Mouse (Mus musculus) adrenal gland, postnatal 36 days (tissue): Measurements from ENCODE around the gene Dennd2a. TPM values are rescaled to one million over a fixed set of nuclear protein-coding genes. Genes with fewer than 3 reads are reported as not detected.
"Not testable (repeated sequence)": the region's sequence is repeated elsewhere in the genome, so short reads cannot be mapped to it uniquely, and the experiment has no call there.

ENCODE experiments used
- DNase-seq, 2 experiments: peaks; one replicate each; pipeline ENCODE4 v3.0.0; 2021; ENCODE audit warnings: mixed read lengths in 1 of 2
- total RNA-seq, 2 experiments: library from RNA; stranded (reverse); gene quantifications; 2 replicates each; pipeline ENCODE4 v1.2.3; 2021

Gene Dennd2a
- total RNA-seq, 2 experiments from 2014 or later = 10.0 to 13.6 TPM

GRCm38 (mm10) chr6:39419851-39420721 lies 137.6 kb downstream of the Dennd2a start, which contains the start of gene Mkrn1:
Gene Mkrn1, minus strand, starts transcription at chr6:39420462.
- peak; percentile 75 to 78 for DNase-seq

GRCm38 (mm10) chr6:39419386-39419850 lies 138.2 kb downstream of the Dennd2a start:
- DNase-seq = no peak

- DNase-seq = not testable (repeated sequence)
Observed at GRCm38 (mm10) chr6:39416654-39417053, 141.0 kb downstream of the Dennd2a start.

DNA sequence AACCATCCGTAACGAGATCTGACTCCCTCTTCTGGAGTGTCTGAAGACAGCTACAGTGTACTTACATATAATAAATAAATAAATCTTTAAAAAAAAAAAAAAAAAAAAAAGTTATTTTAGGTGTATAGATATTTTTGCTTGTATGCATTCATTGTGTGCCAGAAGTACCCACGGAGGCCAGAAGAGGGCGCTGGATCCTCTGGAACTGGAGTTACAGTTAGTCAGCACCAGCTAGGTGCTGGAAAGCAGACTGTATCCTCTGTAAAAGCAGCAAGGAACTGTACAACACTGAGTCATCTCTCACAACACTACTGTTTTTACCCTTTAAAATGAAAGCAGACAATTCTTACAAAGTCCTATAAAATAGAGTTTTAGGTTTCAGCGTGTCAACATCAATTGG lies 141.9 kb downstream of the Dennd2a start:
- DNase-seq = peak; percentile 75 to 83

DNA sequence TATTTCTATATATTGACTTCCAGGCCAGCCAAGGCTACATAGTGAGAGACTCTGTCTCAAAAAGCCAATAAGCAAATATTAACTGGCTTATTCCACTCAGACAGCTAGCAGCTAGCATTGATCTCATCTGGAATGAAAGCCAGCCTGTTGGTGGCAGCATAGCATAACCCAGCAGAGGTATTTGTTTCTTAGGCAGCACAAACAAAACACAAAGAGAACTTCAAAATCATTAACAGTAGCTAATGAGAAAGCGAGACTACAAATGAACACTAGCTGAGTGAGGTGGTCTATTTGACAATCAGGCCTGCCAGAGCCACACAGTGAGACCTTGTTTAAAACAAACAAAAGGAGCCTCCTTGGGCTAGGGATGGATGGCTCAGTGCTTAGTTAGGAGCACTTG lies 143.6 kb downstream of the Dennd2a start:
- no peak for DNase-seq

Other genes starting within 250 kb of the Dennd2a start
- gene Slc37a3, start 180.2 kb downstream of the Dennd2a start, total RNA-seq = 10 to 100 TPM; 38.9 to 39.5 TPM
- under 1 TPM; 0.40 to 0.59 TPM for gene Rab19, start 176.7 kb downstream of the Dennd2a start, total RNA-seq
- gene Mkrn1, start 137.4 kb downstream of the Dennd2a start, total RNA-seq = 10 to 100 TPM; 76.0 to 89.5 TPM
- gene Adck2, start 16.0 kb upstream of the Dennd2a start, total RNA-seq = 10 to 100 TPM; 21.4 to 26.9 TPM
- 1 to 10 TPM in 1 of 2 experiments, not detected in 1; 1.1 TPM for gene Gm42420, start 27.9 kb upstream of the Dennd2a start, total RNA-seq
- 100 to 1,000 TPM; 225 to 242 TPM for gene Ndufb2, start 34.7 kb upstream of the Dennd2a start, total RNA-seq
- 10 to 100 TPM; 40.2 to 41.4 TPM for gene Braf, start 167.6 kb upstream of the Dennd2a start, total RNA-seq